8 mouse cellular contexts compared by ENCODE assay signal in the genomic region with DNA sequence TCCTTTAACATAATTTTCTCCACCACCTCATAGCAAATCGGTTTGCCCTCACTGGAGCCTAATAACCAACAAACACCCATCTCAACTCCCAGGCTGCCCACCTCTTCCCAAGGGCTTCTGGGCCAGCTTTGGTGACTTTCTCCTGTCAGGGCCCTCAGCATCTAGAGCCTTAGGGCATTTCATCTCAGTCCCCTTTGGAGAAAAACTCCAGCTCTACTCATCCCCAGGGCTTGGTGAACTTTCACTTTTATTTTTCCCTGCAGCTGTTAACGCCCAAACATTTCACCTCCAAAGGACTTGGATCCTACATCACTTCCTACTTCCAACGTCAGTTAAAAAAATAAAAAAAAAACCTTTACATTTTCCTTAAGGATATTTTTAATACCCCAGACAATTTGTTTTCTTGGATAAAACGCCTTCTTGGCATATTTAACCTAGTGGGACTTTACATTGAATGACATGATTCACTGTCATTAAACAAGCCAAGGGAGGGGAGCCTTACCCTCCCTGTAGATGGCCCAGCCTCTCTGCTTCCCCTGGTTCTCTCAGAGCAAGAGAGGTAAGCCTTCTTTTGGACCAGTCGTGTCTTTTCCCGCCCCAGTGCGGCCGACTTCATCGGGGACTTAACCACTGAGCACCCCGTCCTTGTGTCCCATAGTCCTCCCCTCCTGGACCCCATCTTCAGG. TPM values are rescaled to one million over a fixed set of nuclear protein-coding genes. Genes with fewer than 3 reads are reported as not detected.
DNase-seq lines count a peak whose midpoint lies in the region; ATAC-seq and TF ChIP-seq lines count a peak whose summit lies in the region.

No protein-coding gene starts in this region.

- TF ChIP-seq CTCF in G1E (IDR thresholded peaks at IDR 0.05; ENCODE audit: low read depth, low read length): no peak

- peaks cover 23% of the 10 kb centered on the region for H3K4me1 ChIP-seq in G1E (ENCODE audit: insufficient read depth, low read depth, low read length)
- peaks cover 10 to 19% of the 10 kb centered on the region in 2 experiments for H3K4me1 ChIP-seq in heart, embryonic 14.5 days (ENCODE audit: control insufficient read depth in 2 of 2, insufficient read depth in 2 of 2, low read length in 2 of 2)
- H3K4me1 ChIP-seq in liver, embryonic 16.5 days (ENCODE audit: control insufficient read depth, low read depth, low read length): peaks cover 3% of the 10 kb centered on the region
- peaks cover 8% of the 10 kb centered on the region for H3K4me1 ChIP-seq in stomach, embryonic 15.5 days

- DNase-seq in 3T3-L1 (ENCODE audit: low read depth, low spot score) (peak; percentile 88), G1E (ENCODE audit: low spot score) (no peak)
- DNase-seq in urinary bladder, postnatal 36 days (ENCODE audit: low spot score in 2 of 2): no peak
- no peak for DNase-seq in spleen, postnatal 4 days (ENCODE audit: low spot score in 2 of 2)
- DNase-seq in gastrocnemius, postnatal 25 days: no peak

- H3K9me3 ChIP-seq in G1E (replicated peaks): peaks cover 5% of the 10 kb centered on the region
- H3K9me3 ChIP-seq in heart, embryonic 14.5 days (ENCODE audit: control insufficient read depth, low read length): no peaks in the 10 kb centered on the region
- no peaks in the 10 kb centered on the region for H3K9me3 ChIP-seq in liver, embryonic 16.5 days (replicated peaks; ENCODE audit: control insufficient read depth, low read length)
- H3K9me3 ChIP-seq in stomach, embryonic 15.5 days: no peaks in the 10 kb centered on the region

- no peaks in the 10 kb centered on the region for H3K36me3 ChIP-seq in G1E (replicated peaks)
- H3K36me3 ChIP-seq in heart, embryonic 14.5 days (ENCODE audit: control insufficient read depth, insufficient read depth, low read length): no peaks in the 10 kb centered on the region
- H3K36me3 ChIP-seq in liver, embryonic 16.5 days (ENCODE audit: control insufficient read depth, insufficient read depth): no peaks in the 10 kb centered on the region
- H3K36me3 ChIP-seq in stomach, embryonic 15.5 days: no peaks in the 10 kb centered on the region

- H3K27ac ChIP-seq in heart, embryonic 14.5 days (replicated peaks in 1 of 2; ENCODE audit: control insufficient read depth in 1 of 2, insufficient read depth in 1 of 2, low read depth in 2 of 2, low read length in 2 of 2): peak overlapping the region; percentile 66 to 99
- H3K27ac ChIP-seq in liver, embryonic 16.5 days (ENCODE audit: low read length): peak overlapping the region; percentile 52
- H3K27ac ChIP-seq in stomach, embryonic 15.5 days: peak overlapping the region; percentile 94

- peak overlapping the region; percentile 93 for H3K9ac ChIP-seq in heart, embryonic 14.5 days (ENCODE audit: low read length)
- H3K9ac ChIP-seq in liver, embryonic 16.5 days (ENCODE audit: low read depth, low read length): peak overlapping the region; percentile 42; the same call in 1 of the 2 replicates
- no peak overlapping the region for H3K9ac ChIP-seq in stomach, embryonic 15.5 days

- H3K4me3 ChIP-seq in G1E (ENCODE audit: low read depth, low read length): peak overlapping the region; percentile 66
- H3K4me3 ChIP-seq in heart, embryonic 14.5 days (ENCODE audit: control insufficient read depth in 1 of 2, insufficient read depth in 1 of 2, low read depth in 1 of 2, low read length in 2 of 2): peak overlapping the region; percentile 51 to 81
- H3K4me3 ChIP-seq in liver, embryonic 16.5 days (ENCODE audit: low read depth, low read length): peak overlapping the region; percentile 66
- peak overlapping the region; percentile 73 for H3K4me3 ChIP-seq in stomach, embryonic 15.5 days (replicated peaks)

- whole genome bisulfite sequencing in heart, embryonic 14.5 days: 14% methylated on average over 10 of the region's 10 CpGs
- 14% methylated on average over 10 of the region's 10 CpGs for WGBS in liver, embryonic 16.5 days (ENCODE audit: insufficient replicate concordance)
- 9% methylated on average over 10 of the region's 10 CpGs for WGBS in stomach, embryonic 15.5 days

- H3K27me3 ChIP-seq in G1E (ENCODE audit: insufficient read depth, low read length): peaks cover 50% of the 10 kb centered on the region
- no peaks in the 10 kb centered on the region for H3K27me3 ChIP-seq in heart, embryonic 14.5 days (ENCODE audit: control insufficient read depth, insufficient read depth, low read length)
- peaks cover 51% of the 10 kb centered on the region for H3K27me3 ChIP-seq in liver, embryonic 16.5 days (ENCODE audit: control insufficient read depth, insufficient read depth, low read depth, low read length)
- H3K27me3 ChIP-seq in stomach, embryonic 15.5 days (replicated peaks): no peaks in the 10 kb centered on the region

- ATAC-seq in G1E (ENCODE audit: extremely low read depth, insufficient number of reproducible peaks, low FRiP score, poor library complexity, severe bottlenecking): no peak
- no peak; the same call in 1 of the 2 replicates for ATAC-seq in heart, embryonic 14.5 days (ENCODE audit: insufficient number of reproducible peaks, insufficient read depth, low FRiP score, low read depth)
- ATAC-seq in liver, embryonic 16.5 days (ENCODE audit: low read depth): no peak; the same call in 1 of the 2 replicates
- ATAC-seq in stomach, embryonic 15.5 days (ENCODE audit: insufficient read depth, low FRiP score, low read depth): no peak; the same call in 1 of the 2 replicates

- peak overlapping the region; percentile 99 for H3K4me2 ChIP-seq in heart, embryonic 14.5 days (ENCODE audit: low read length)
- H3K4me2 ChIP-seq in liver, embryonic 16.5 days (ENCODE audit: low read depth, low read length): peak overlapping the region; percentile 67
- peak overlapping the region; percentile 74 for H3K4me2 ChIP-seq in stomach, embryonic 15.5 days

RNA-seq across cellular contexts. Expression of a gene that starts 0.7 kb away (rescaled TPM):
- total RNA-seq in G1E (2014; fragmentation: Nextera tagmentation) (16.9 and 18.5 TPM in 2 replicates), G1E (2017) (1.2 and 2.3 TPM in 2 replicates)
- 9.8 and 13.0 TPM in 2 replicates for polyA plus RNA-seq in G1E (2012)
- polyA plus RNA-seq in heart, embryonic 14.5 days (2014; fragmentation: Nextera tagmentation; extraction: Ambion mirVana): 56.7 and 58.0 TPM in 2 replicates
- polyA plus RNA-seq in liver, embryonic 16.5 days (2015; fragmentation: Nextera tagmentation; extraction: Ambion mirVana): 16.5 and 20.7 TPM in 2 replicates
- 85.2 and 89.4 TPM in 2 replicates for polyA plus RNA-seq in stomach, embryonic 15.5 days (2015; fragmentation: Nextera tagmentation; extraction: Ambion mirVana)
- 1 to 10 TPM; 7.8 to 8.8 TPM for total RNA-seq in gastrocnemius, postnatal 25 days (2021)
